Mouse (Mus musculus): Measurements from ENCODE around the gene Sh2b1.
A peak's percentile ranks its signal among the peaks of the same experiment; 100 is the strongest.

Sh2b1 gene

GRCm38 (mm10) chr7:126453861-126454260, 21.4 kb downstream of the Sh2b1 start:
- DNase-seq = no peak

GRCm38 (mm10) chr7:126452244-126452643, 23.0 kb downstream of the Sh2b1 start:
- no peak for DNase-seq

GRCm38 (mm10) chr7:126450641-126451040, 24.6 kb downstream of the Sh2b1 start:
- no peak for DNase-seq

GRCm38 (mm10) chr7:126449991-126450390, 25.2 kb downstream of the Sh2b1 start:
- DNase-seq = no peak

GRCm38 (mm10) chr7:126448481-126448880, 26.7 kb downstream of the Sh2b1 start:
- no peak for DNase-seq

GRCm38 (mm10) chr7:126446217-126446616, 29.0 kb downstream of the Sh2b1 start:
- no peak for DNase-seq

- no peak for DNase-seq
Observed at GRCm38 (mm10) chr7:126445104-126445815, 30.0 kb downstream of the Sh2b1 start.

GRCm38 (mm10) chr7:126444536-126444935, 30.7 kb downstream of the Sh2b1 start:
- no peak for DNase-seq

GRCm38 (mm10) chr7:126443997-126444396, 31.2 kb downstream of the Sh2b1 start:
- DNase-seq = no peak

- DNase-seq = no peak
Observed at GRCm38 (mm10) chr7:126440134-126440533, 35.1 kb downstream of the Sh2b1 start.

- peak; percentile 64 for DNase-seq
Observed at GRCm38 (mm10) chr7:126436851-126437250, 38.4 kb downstream of the Sh2b1 start.

- no peak for DNase-seq
Observed at GRCm38 (mm10) chr7:126435801-126436200, 39.4 kb downstream of the Sh2b1 start.

- no peak for DNase-seq
Observed at GRCm38 (mm10) chr7:126434726-126435125, 40.5 kb downstream of the Sh2b1 start.

GRCm38 (mm10) chr7:126430167-126430566, 45.1 kb downstream of the Sh2b1 start:
- DNase-seq = no peak

GRCm38 (mm10) chr7:126429503-126429898, 45.7 kb downstream of the Sh2b1 start:
- no peak for DNase-seq

GRCm38 (mm10) chr7:126428631-126429502, 46.4 kb downstream of the Sh2b1 start, which contains the start of gene Rabep2:
Rabep2 (plus strand) TSS chr7:126428759.
- DNase-seq = peak; percentile 97

- DNase-seq = no peak
Observed at GRCm38 (mm10) chr7:126428154-126428553, 47.1 kb downstream of the Sh2b1 start.

- DNase-seq = no peak
Observed at GRCm38 (mm10) chr7:126427323-126427860, 47.8 kb downstream of the Sh2b1 start.

- DNase-seq = no peak
Observed at GRCm38 (mm10) chr7:126424161-126424560, 51.1 kb downstream of the Sh2b1 start.

- peak; percentile 15 for DNase-seq
Observed at GRCm38 (mm10) chr7:126421756-126422155, 53.5 kb downstream of the Sh2b1 start.

GRCm38 (mm10) chr7:126418496-126418895, 56.7 kb downstream of the Sh2b1 start:
- no peak for DNase-seq

GRCm38 (mm10) chr7:126417606-126418005, 57.6 kb downstream of the Sh2b1 start:
- no peak for DNase-seq

GRCm38 (mm10) chr7:126417045-126417444, 58.2 kb downstream of the Sh2b1 start:
- no peak for DNase-seq

Data from lung, postnatal 36 days (tissue).